Mouse (Mus musculus): Measurements from ENCODE around the gene Prdx6.

The Prdx6 gene

GRCm38 (mm10) chr1:161250604-161251416 is at the start of gene Prdx6:
TSS of gene Prdx6 (minus strand) at chr1:161251219.
- no peak for DNase-seq (ENCODE audit: extremely low spot score, low read depth, low spot score)

GRCm38 (mm10) chr1:161288256-161288655 is 37.2 kb upstream of the Prdx6 start:
- DNase-seq (ENCODE audit: extremely low spot score, low read depth, low spot score) = no peak

DNA sequence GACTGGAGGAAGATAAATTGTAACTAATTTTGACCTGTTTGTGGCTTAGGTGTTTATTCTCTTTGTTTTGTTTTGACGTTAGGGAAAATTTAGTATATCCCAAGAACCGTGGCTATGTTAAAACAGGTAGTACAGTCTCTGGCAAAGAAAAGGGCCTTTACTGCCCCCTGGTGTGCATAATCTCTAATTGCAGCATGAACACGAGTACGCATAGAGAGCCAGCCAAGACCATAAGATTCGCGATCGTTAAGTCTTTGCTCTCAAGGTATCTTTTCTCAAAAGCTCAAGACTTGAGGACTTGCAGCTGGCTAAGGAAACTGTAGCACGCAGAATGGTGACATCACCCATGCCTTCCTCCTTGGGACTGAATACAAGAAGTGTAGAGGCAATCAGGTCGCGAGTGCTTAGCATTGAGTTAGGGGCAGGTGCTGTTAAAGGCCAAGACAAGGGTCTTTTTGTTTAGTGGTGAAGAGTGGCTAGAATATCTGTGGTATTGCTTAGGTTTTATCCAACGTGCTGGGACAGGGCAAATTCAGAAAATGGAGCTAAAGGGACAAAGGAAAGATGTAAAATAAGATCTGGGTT is 35.8 kb upstream of the Prdx6 start:
- DNase-seq (ENCODE audit: extremely low spot score, low read depth, low spot score) = peak; percentile 54

DNA sequence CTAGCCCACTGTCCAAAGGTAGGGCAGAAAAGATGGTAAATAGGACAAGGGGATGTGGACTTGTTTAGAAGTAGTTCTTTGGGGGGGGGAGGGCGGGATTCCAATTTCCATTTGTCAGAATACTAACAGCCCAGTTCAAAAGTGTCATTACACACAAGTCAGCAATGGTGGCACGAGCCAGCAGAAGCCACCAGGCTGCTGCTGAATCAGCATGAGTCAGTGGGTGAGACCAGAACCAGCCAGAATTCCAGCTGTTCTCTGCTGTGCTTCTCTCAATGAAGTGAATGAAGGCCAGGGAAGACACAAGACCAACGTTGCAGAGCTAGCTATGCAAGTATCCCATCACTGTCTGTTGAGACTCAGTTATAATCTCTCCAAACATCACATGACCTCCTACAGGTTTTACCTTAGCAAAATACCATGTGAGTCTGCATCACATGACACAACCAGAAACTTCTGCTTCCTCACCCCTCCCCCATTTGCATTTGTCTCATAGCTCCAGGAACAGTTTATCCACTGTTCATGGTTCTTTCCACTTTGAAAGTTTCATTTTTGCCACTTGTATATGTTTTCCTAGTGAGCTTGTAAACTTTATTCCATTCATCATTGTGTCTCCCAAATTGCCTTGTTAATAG is 30.2 kb upstream of the Prdx6 start:
- no peak for DNase-seq (ENCODE audit: extremely low spot score, low read depth, low spot score)

DNA sequence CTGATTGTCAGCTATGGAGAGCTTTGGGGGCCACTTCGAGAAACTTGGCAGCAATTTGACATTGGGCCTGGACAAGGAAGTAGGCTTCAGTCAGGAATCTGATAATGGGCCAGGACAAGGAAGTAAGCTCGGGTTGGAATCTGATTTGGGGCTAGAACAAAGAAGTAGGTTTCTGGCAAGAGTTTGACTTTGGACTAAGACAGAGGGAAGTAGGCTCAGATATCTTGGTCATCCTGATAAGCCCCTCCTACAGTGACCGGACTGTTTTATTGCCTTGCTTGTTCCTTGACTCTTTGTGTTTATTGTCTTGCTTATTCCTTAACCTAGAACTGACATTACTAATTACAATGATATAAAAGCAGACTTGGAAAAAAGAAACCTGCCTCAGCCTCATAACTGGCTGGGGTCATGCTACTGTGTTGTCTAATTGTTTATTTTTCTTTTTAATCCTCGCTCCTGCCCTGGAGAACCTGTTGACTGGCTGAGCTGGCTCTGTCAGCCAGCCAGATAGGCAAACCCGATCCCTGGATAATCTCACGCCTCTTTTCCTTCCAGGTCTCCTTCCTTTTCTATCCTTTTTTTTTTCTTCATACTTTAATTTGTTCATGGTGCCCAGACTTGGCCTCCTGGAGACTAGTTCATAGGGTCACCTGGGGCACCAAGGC is 28.4 kb upstream of the Prdx6 start:
- no peak for DNase-seq (ENCODE audit: extremely low spot score, low read depth, low spot score)

DNA sequence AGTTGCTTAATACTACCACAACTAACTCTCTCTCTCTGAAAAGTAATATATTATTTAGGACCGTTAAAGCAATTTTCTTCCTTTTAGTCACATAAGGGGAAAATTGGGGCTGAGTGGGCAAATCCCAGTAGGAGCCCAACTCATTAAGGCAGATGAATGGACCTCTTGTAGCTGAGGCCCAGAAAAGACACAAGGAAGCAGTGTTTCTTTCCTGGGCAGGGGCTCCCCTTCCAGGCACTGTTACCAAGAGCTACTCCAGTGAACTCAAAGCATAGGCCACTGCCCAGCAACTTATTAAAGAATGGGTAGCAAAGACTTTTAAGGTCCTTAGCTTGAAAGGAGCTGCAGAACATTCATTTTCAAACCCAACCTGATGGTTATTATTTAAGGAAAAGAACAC is 22.5 kb upstream of the Prdx6 start:
- DNase-seq (ENCODE audit: extremely low spot score, low read depth, low spot score) = no peak

DNA sequence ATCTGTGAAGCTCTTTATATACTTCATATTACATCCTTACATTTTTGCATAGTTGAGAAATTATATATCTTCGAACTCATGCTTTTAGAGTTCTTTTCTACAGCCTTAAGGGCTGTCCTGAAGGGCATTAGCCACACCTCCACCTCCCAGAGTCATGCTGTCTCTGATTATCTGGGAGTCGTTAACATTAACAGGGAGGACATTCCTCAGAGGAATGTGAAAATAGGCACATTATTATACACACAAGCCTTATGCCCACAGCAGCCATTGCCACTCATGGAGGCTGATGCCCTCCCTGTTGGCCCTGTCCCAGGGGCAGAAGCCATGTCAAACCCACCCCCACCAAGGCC is 20.4 kb upstream of the Prdx6 start:
- no peak for DNase-seq (ENCODE audit: extremely low spot score, low read depth, low spot score)

DNA sequence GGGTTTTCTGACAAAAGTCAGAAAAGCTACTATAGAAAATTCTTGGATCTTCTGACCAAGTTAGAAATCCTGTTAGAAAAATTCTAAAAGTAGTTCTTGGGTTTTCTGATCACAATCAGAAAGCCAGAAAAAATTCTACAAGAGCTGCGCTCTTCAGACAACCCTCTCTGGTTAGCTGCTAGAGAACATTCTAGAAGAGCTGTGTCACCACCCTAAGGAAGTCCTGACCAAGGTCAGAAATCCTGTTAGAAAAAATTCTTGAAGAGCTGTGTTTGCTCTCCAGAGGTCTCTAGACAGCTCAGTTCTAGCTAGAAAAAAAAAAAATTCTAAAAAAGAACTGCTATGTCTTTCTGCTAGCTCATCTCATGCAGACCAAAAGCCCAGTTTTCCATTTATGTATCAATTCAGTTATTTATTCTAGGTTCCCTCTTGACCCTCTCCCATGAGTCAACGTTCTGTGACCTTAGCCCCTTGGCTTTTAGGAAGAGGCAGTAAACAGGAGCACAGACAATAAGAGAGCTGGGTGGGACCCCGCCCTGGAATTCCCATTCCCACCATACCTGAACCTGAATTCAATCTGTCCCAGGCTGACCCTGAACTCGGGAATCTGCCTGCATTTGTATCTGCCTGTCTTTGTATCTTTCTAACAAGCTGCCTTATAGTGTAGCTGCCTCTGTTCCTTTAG is 19.9 kb upstream of the Prdx6 start:
- no peak for DNase-seq (ENCODE audit: extremely low spot score, low read depth, low spot score)

DNA sequence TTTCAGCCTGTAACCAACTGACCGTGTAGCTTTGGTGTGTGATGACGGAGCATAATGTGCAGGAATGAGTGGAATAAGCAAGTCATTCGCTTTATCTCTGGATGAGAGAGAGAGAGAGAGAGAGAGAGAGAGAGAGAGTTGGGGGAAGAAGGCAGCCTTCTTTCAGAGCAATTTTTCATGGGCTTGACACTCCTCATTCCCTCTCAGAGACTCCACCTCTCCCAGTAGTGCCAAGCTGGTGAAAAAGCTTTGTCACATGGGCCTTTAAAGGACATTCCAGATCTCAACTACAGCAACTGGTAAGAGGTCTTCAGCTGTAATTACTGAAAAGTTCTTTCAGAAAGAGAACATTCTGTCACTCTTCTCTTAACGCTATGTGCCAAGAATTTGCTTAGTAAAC is 18.3 kb upstream of the Prdx6 start:
- DNase-seq (ENCODE audit: extremely low spot score, low read depth, low spot score) = no peak

DNA sequence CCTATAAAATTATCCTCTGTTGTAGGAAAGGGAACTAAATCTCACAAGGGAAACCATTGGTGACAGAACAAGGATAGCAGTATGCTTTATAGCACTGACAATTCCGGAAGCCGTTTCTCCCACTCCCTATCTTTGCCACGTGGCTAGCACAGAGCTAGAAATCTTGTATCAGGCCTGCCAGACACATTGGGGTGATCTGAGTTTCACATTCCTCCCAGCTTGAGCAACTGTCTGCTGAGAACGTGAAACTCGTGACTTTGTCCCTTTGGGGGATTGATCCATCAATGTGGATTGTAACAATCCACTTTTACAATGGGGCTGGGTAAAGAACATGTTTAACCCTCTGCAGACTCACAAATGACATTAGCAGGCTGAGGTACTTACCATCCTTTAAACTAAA is 17.9 kb upstream of the Prdx6 start:
- DNase-seq (ENCODE audit: extremely low spot score, low read depth, low spot score) = no peak

- no peak for DNase-seq (ENCODE audit: extremely low spot score, low read depth, low spot score)
These were observed 17.1 kb upstream of the Prdx6 start for GRCm38 (mm10) chr1:161268116-161268515.

DNA sequence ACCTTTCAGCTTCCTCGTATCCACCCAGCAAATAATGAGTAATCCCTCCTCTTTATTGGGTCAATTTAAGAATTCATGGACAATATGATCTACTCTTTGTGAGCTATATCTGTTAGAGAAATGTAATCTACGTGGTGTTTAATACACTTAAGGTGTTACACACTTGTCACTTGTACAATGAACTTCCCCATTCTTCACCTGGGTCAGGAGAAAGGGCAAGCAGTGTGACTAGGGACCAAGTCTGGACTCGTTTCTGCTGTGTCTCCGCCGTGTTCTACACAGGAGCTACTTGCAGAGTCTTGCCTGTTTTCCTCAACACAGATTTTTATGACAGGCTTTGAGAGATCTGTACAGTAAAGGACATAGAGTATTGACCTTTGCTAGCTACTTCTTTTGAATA is 13.9 kb upstream of the Prdx6 start:
- no peak for DNase-seq (ENCODE audit: extremely low spot score, low read depth, low spot score)

- no peak for DNase-seq (ENCODE audit: extremely low spot score, low read depth, low spot score)
These were observed 12.6 kb upstream of the Prdx6 start for GRCm38 (mm10) chr1:161263584-161263983.

GRCm38 (mm10) chr1:161262542-161262941 is 11.5 kb upstream of the Prdx6 start:
- DNase-seq (ENCODE audit: extremely low spot score, low read depth, low spot score) = no peak

DNA sequence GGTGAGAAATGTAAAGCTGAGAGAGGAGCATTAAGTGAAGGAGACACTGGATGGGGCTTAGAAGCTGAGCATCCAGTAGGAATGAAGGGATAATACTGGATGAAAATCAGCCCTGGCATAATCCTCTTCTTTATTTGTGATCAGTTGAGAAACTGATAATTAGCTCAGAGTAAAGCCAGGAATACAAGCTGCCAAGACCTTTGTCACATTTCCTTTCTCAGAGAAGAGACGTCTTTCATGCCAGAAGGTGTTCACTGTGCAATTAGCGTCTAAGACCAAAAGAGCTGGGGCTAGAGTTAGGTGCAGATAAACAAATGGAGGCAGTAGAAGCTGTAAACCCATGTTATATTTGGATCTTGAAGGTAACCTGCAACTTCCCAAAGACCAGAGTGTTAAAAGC is 9.7 kb upstream of the Prdx6 start:
- no peak for DNase-seq (ENCODE audit: extremely low spot score, low read depth, low spot score)

DNA sequence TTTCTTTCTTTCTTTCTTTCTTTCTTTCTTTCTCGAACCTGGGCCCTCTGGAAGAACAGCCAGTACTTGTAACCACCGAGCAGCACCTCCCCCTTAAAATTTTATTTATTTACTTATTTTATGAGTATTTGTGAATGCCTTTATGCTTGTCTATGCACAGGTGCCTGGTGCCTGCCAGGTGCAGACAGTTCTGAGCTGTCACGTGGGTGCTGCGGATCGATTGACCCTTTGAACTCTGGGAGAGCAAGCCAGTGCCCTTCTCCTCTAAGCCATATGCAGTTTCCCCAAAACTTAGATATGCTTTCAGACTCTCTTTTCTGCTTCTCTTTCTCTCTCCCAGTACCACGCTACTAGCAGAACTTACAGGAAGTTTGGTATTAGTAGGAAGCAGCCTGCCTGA is 8.1 kb upstream of the Prdx6 start:
- no peak for DNase-seq (ENCODE audit: extremely low spot score, low read depth, low spot score)

GRCm38 (mm10) chr1:161258331-161258730 is 7.3 kb upstream of the Prdx6 start:
- no peak for DNase-seq (ENCODE audit: extremely low spot score, low read depth, low spot score)

DNA sequence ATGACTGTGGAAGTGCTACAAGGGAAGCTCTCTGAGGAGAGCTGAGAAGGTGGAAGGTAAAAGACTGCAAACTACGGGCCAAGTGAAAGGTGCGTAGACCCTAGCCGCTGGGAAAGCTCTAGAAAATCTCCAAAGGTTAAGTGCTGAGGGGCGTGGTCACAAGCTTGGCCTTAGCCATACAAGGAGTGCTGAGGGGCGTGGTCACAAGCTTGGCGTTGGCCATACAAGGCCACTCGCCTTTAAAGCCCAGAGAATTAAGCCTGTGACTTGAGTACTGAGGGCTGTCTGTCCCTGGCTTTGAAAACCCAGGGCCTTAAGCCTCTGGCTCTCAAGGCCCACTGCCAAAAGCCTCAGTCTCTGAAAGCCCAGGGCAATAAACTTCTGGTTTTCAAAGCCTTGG is 5.9 kb upstream of the Prdx6 start:
- no peak for DNase-seq (ENCODE audit: extremely low spot score, low read depth, low spot score)

- no peak for DNase-seq (ENCODE audit: extremely low spot score, low read depth, low spot score)
These were observed 3.3 kb upstream of the Prdx6 start for GRCm38 (mm10) chr1:161254361-161254760.

DNA sequence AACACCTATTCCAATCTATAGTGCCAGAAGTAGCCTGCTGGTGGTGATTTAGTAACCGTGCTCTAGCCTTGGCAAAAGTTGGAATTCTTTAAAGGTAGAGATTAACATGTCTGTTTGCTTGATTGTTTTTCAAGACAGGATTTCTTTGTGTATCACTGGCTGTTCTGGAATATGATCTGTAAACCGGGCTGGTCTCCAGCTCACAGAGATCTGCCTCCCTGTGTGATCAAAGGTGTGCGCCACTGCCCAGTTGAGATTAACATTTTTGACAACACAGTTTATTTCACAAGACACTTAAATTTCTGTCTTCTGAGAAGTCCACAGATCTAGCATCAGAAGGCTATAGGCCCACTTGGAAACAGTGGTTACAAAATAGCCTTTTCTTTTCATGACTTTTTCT is 1.9 kb upstream of the Prdx6 start:
- no peak for DNase-seq (ENCODE audit: extremely low spot score, low read depth, low spot score)

- DNase-seq (ENCODE audit: extremely low spot score, low read depth, low spot score) = no peak
These were observed 1.3 kb upstream of the Prdx6 start for GRCm38 (mm10) chr1:161252365-161252764.
